Mouse (Mus musculus): ENCODE results near the gene Hectd4.

DNA sequence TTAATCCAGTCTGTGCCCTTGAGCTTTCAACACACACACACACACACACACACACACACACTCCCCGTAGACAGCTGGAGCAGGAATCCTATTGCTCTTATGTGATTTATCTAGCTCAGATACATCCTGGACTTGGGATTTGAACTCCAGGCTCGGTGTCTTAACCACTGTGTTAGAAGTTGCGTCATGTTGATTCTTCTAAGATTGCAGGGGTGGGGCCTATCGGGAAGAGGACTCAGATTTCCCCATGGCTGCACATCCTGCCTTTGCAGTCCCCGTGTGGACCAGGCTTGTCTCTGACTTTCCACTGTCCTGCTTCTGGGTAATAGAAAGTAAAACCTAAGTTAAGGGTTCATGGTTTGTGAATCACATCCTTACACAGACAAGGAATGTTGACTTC is 180.0 kb downstream of the Hectd4 start:
- TF ChIP-seq CTCF (IDR thresholded peaks at IDR 0.05): no peak
- TF ChIP-seq POLR2A (IDR thresholded peaks at IDR 0.05; ENCODE audit: insufficient read depth, low read depth, low read length): no peak

Measured in heart, adult 2 months (tissue).